Mouse (Mus musculus): ENCODE data around the gene Nek6. TPM values are rescaled to one million over a fixed set of nuclear protein-coding genes. Genes with fewer than 3 reads are reported as not detected.

Gene Nek6
- polyA plus RNA-seq, 1 experiment, result 31.3 TPM

DNA sequence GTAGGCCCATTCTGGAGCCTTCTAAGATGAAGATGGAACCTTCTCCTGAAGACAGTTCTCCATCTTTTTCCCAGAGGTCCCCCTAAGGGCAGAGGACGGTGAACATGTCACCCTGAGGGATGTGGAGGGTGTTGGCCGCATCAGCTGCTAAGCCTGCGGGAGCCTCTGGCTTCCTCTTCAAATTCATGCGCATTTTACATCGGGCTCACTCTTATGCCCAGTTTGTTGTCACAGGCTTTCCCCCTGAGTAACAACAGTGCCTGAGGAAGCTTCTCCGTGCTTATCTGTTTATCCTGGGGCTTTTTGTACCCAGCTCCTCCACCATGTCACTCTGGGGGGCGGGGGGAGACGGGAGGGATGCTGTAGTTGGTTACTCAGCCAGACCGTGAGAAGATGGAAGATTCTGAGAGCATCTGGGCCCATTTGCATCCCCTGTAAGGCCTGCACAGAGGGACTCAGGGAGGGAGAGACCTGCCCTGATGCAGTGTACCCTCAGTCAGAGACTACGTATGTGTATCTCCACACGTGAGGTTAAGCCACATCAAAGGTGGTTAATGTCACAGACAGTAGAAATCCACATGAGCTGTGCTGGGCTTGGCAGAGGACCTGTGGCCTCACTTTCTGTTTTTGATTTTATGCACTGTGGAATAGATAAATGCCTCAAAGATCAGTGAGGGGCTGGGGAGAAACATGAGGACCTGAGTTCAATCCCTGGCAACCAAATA lies 36.5 kb downstream of the Nek6 start:
- no peak overlapping the region for H3K4me3 ChIP-seq (ENCODE audit: low read depth, low read length)
- H3K9ac ChIP-seq (ENCODE audit: low read depth, poor library complexity, severe bottlenecking), result no peak overlapping the region
- no peaks in the 10 kb centered on the region for H3K36me3 ChIP-seq (ENCODE audit: control insufficient read depth, insufficient read depth, low read length, poor library complexity, severe bottlenecking)
- H3K9me3 ChIP-seq (replicated peaks; ENCODE audit: control insufficient read depth, insufficient read depth, low read length, poor library complexity, severe bottlenecking), result no peaks in the 10 kb centered on the region
- TF ChIP-seq POLR2A (IDR thresholded peaks at IDR 0.05; ENCODE audit: insufficient read depth, low read length) (no peak), EP300 (IDR thresholded peaks at IDR 0.05; ENCODE audit: insufficient read depth, low read depth, low read length) (peak; percentile 64; the same call in 1 of the 2 replicates)
- H3K27ac ChIP-seq (ENCODE audit: insufficient read depth, low read length), result peak overlapping the region; percentile 33; the same call in 1 of the 2 replicates
- H3K27me3 ChIP-seq (ENCODE audit: control insufficient read depth, insufficient read depth, low read length, poor library complexity, severe bottlenecking), result no peaks in the 10 kb centered on the region
- H3K4me1 ChIP-seq (ENCODE audit: control insufficient read depth, insufficient read depth, low read length), result peaks cover 15% of the 10 kb centered on the region

DNA sequence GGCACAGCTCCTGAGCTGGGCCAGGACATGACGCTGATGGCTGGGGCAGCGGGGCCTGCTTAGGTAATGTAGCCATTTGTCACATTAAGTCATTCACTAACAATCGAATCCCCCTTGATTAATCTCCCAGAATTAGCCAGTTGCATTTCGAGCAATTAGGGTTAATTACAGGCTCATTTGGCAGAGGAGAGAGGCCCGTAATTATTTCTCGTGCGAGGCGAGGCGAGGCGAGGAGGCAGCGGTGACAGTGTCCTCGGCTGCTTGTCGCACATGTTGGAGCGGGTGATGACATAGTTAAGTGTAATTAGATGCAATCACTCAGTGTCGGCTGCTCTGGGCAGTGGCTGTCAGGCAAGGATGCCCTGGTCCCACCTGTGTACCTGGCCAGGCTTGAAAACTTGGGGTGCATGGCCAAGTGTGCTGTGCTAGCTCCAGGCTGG lies 40.6 kb downstream of the Nek6 start:
- no peak overlapping the region for H3K9ac ChIP-seq (ENCODE audit: low read depth, poor library complexity, severe bottlenecking)
- no peak overlapping the region for H3K4me3 ChIP-seq (ENCODE audit: low read depth, low read length)
- no peak for TF ChIP-seq POLR2A (IDR thresholded peaks at IDR 0.05; ENCODE audit: insufficient read depth, low read length)
- TF ChIP-seq EP300 (IDR thresholded peaks at IDR 0.05; ENCODE audit: insufficient read depth, low read depth, low read length), result no peak
- no peak for TF ChIP-seq CTCF (IDR thresholded peaks at IDR 0.05; ENCODE audit: low read depth, low read length)
- no peaks in the 10 kb centered on the region for H3K27me3 ChIP-seq (ENCODE audit: control insufficient read depth, insufficient read depth, low read length, poor library complexity, severe bottlenecking)
- no peaks in the 10 kb centered on the region for H3K36me3 ChIP-seq (ENCODE audit: control insufficient read depth, insufficient read depth, low read length, poor library complexity, severe bottlenecking)
- H3K9me3 ChIP-seq (replicated peaks; ENCODE audit: control insufficient read depth, insufficient read depth, low read length, poor library complexity, severe bottlenecking), result no peaks in the 10 kb centered on the region
- no peak overlapping the region for H3K27ac ChIP-seq (ENCODE audit: insufficient read depth, low read length)
- H3K4me1 ChIP-seq (ENCODE audit: control insufficient read depth, insufficient read depth, low read length), result peaks cover 28% of the 10 kb centered on the region

DNA sequence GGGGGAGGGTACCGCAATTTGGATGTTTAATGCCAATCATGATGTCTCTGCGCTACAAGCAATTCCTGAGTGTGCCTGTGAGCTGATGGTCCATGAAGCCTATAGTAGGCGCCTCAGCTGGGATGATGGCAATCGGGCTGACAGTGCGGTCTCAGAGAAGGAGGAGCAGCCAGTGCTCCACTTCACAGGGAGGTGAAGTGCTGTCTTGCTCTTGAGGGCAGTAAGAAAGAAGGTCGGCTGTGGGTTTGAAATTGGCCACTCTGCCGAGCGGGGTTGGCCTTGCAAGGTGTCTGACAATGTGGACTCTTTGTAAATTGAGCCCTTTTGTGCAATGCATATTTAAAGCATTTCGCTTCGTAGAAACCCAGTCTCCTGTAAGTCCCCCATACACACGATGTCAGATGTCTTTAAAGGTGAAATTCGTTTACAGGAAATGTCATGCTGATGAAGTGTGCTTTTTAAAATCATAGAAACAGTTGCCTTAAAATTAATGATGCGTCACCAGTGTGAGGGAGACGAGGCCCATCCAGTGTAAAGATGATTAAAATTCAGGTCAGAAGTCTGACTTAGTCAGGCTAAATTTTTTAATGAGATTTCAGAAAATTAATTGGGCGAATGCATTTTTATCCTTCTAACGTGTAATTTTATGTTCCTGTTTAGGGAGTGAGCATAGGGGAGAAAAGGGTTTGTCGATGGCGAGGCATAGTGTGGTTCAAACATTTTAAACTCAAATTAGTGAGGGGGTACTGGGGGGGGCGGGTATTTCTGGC lies 43.0 kb downstream of the Nek6 start:
- H3K4me1 ChIP-seq (ENCODE audit: control insufficient read depth, insufficient read depth, low read length), result peaks cover 19% of the 10 kb centered on the region
- no peaks in the 10 kb centered on the region for H3K9me3 ChIP-seq (replicated peaks; ENCODE audit: control insufficient read depth, insufficient read depth, low read length, poor library complexity, severe bottlenecking)
- no peak for TF ChIP-seq EP300 (IDR thresholded peaks at IDR 0.05; ENCODE audit: insufficient read depth, low read depth, low read length)
- no peak for TF ChIP-seq POLR2A (IDR thresholded peaks at IDR 0.05; ENCODE audit: insufficient read depth, low read length)
- TF ChIP-seq CTCF (IDR thresholded peaks at IDR 0.05; ENCODE audit: low read depth, low read length), result no peak
- 0 out of 2 replicates have a peak, but pooled peaks cover 2% of the 10 kb centered on the region for H3K36me3 ChIP-seq (ENCODE audit: control insufficient read depth, insufficient read depth, low read length, poor library complexity, severe bottlenecking)
- H3K4me3 ChIP-seq (ENCODE audit: low read depth, low read length), result no peak overlapping the region
- H3K27me3 ChIP-seq (ENCODE audit: control insufficient read depth, insufficient read depth, low read length, poor library complexity, severe bottlenecking), result no peaks in the 10 kb centered on the region
- no peak overlapping the region for H3K27ac ChIP-seq (ENCODE audit: insufficient read depth, low read length)
- no peak overlapping the region for H3K9ac ChIP-seq (ENCODE audit: low read depth, poor library complexity, severe bottlenecking)

DNA sequence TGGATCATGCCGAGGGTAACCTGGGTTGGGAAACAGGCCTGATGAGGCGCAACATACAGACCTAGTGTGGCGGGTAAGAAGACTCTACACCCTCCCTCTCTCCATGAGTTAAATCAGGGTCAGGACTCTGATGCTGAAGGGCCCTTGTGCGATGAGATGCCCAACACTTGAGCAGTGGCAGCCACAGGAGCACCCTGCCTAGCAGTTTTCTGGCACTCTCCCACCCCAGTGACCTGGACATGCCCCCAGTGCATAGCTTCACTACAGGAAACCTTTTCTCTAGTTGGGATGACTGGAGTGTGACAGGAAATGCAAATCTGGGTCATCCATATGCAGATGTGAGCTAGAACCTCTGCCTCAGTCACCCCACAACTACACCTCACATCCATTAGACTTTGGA lies 44.2 kb downstream of the Nek6 start:
- Histone ChIP-seq H3K36me3 (ENCODE audit: control insufficient read depth, insufficient read depth, low read length, poor library complexity, severe bottlenecking) (0 out of 2 replicates have a peak, but pooled peaks cover 2% of the 10 kb centered on the region), H3K27ac (ENCODE audit: insufficient read depth, low read length) (no peak overlapping the region)

DNA sequence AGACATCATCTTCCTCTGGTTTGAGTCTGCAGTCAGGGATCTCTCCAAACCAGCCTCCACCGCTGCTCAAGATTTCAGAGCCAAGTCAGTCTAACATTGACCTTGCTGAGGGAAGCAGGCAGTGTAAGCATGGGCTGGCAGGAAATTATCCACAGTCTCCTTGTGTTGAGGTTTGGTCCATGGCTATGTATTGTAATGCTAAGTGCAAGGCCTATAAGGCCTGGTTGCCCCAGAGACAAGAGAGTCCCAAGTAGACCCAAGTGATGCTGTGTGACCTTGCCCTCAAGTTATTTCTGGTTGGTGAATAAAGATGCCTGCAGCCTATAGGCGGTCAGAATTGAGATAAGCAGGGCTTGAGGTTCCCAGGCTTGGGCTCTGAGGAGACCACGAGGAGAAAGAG lies 45.3 kb downstream of the Nek6 start:
- Histone ChIP-seq H3K27me3 (ENCODE audit: control insufficient read depth, insufficient read depth, low read length, poor library complexity, severe bottlenecking) (no peaks in the 10 kb centered on the region), H3K4me3 (ENCODE audit: low read depth, low read length) (no peak overlapping the region), H3K4me1 (ENCODE audit: control insufficient read depth, insufficient read depth, low read length) (peaks cover 22% of the 10 kb centered on the region), H3K9me3 (replicated peaks; ENCODE audit: control insufficient read depth, insufficient read depth, low read length, poor library complexity, severe bottlenecking) (no peaks in the 10 kb centered on the region), H3K9ac (ENCODE audit: low read depth, poor library complexity, severe bottlenecking) (no peak overlapping the region), H3K27ac (ENCODE audit: insufficient read depth, low read length) (no peak overlapping the region), H3K36me3 (ENCODE audit: control insufficient read depth, insufficient read depth, low read length, poor library complexity, severe bottlenecking) (0 out of 2 replicates have a peak, but pooled peaks cover 2% of the 10 kb centered on the region)
- TF ChIP-seq CTCF (IDR thresholded peaks at IDR 0.05; ENCODE audit: low read depth, low read length) (no peak), EP300 (IDR thresholded peaks at IDR 0.05; ENCODE audit: insufficient read depth, low read depth, low read length) (no peak), POLR2A (IDR thresholded peaks at IDR 0.05; ENCODE audit: insufficient read depth, low read length) (no peak)

More for the DNA sequence above, 44.2 kb downstream of the Nek6 start:
- peaks cover 20% of the 10 kb centered on the region for H3K4me1 ChIP-seq (ENCODE audit: control insufficient read depth, insufficient read depth, low read length)
- no peak for TF ChIP-seq CTCF (IDR thresholded peaks at IDR 0.05; ENCODE audit: low read depth, low read length)
- TF ChIP-seq EP300 (IDR thresholded peaks at IDR 0.05; ENCODE audit: insufficient read depth, low read depth, low read length), result peak; percentile 81
- H3K27me3 ChIP-seq (ENCODE audit: control insufficient read depth, insufficient read depth, low read length, poor library complexity, severe bottlenecking), result no peaks in the 10 kb centered on the region
- no peak overlapping the region for H3K4me3 ChIP-seq (ENCODE audit: low read depth, low read length)
- no peak overlapping the region for H3K9ac ChIP-seq (ENCODE audit: low read depth, poor library complexity, severe bottlenecking)
- H3K9me3 ChIP-seq (replicated peaks; ENCODE audit: control insufficient read depth, insufficient read depth, low read length, poor library complexity, severe bottlenecking), result no peaks in the 10 kb centered on the region

Data from ES-Bruce4 (cell line).